Mouse (Mus musculus): ENCODE data around the gene Taar6. TPM values are rescaled to one million over a fixed set of nuclear protein-coding genes. Genes with fewer than 3 reads are reported as not detected.

Gene Taar6
- not detected in 2 replicates for polyA plus RNA-seq (2012; rRNA removed)

GRCm38 (mm10) chr10:23985546-23985945 is at the start of gene Taar6:
Gene Taar6 (minus strand): TSS chr10:23985646.

GRCm38 (mm10) chr10:24026922-24027321 is 41.5 kb upstream of the Taar6 start, which contains the start of gene Taar7d:
Gene Taar7d (plus strand): TSS chr10:24027222.

GRCm38 (mm10) chr10:23999639-24000038 is 14.2 kb upstream of the Taar6 start, which contains the start of gene Taar7b:
Gene Taar7b (plus strand): TSS chr10:23999939.

GRCm38 (mm10) chr10:23993381-23993780 is 7.9 kb upstream of the Taar6 start, which contains the start of gene Taar7a:
Gene Taar7a (minus strand): TSS chr10:23993481.

GRCm38 (mm10) chr10:23970656-23971165 is 14.7 kb downstream of the Taar6 start, which contains the start of gene Taar5:
Gene Taar5 (plus strand): TSS chr10:23970706.

GRCm38 (mm10) chr10:23960444-23960915 is 25.0 kb downstream of the Taar6 start, which contains the start of gene Taar4:
Gene Taar4 (plus strand): TSS chr10:23960494.

GRCm38 (mm10) chr10:23949508-23950005 is 35.9 kb downstream of the Taar6 start, which contains the start of gene Taar3:
Gene Taar3 (plus strand): TSS chr10:23949558.

GRCm38 (mm10) chr10:23938312-23938711 is 47.1 kb downstream of the Taar6 start, which contains the start of gene Taar2:
Gene Taar2 (plus strand): TSS chr10:23938572.

Other genes starting within 250 kb of the Taar6 start
- 3,597 and 5,155 TPM in 2 replicates for gene Rps12, start 198.4 kb downstream of the Taar6 start, polyA plus RNA-seq (2012; rRNA removed)
- gene Slc18b1, start 188.7 kb downstream of the Taar6 start, polyA plus RNA-seq (2012; rRNA removed): 15.1 and 17.1 TPM in 2 replicates
- gene Vnn3, start 134.2 kb downstream of the Taar6 start, polyA plus RNA-seq (2012; rRNA removed): 0.04 TPM in 1 of 2 replicates, not detected in the other
- gene Vnn1, start 91.0 kb downstream of the Taar6 start, polyA plus RNA-seq (2012; rRNA removed): 1.0 and 1.4 TPM in 2 replicates
- not detected in 2 replicates for gene Taar1, start 65.3 kb downstream of the Taar6 start, polyA plus RNA-seq (2012; rRNA removed)
- not detected in 2 replicates for gene Taar2, start 47.1 kb downstream of the Taar6 start, polyA plus RNA-seq (2012; rRNA removed)
- gene Taar3, start 36.1 kb downstream of the Taar6 start, polyA plus RNA-seq (2012; rRNA removed): not detected in 2 replicates
- not detected in 2 replicates for gene Taar4, start 25.2 kb downstream of the Taar6 start, polyA plus RNA-seq (2012; rRNA removed)
- 0.10 TPM in 1 of 2 replicates, not detected in the other for gene Taar5, start 14.9 kb downstream of the Taar6 start, polyA plus RNA-seq (2012; rRNA removed)
- not detected in 2 replicates for gene Taar7a, start 7.8 kb upstream of the Taar6 start, polyA plus RNA-seq (2012; rRNA removed)
- gene Taar7b, start 14.3 kb upstream of the Taar6 start, polyA plus RNA-seq (2012; rRNA removed): not detected in 2 replicates
- gene Taar7d, start 41.6 kb upstream of the Taar6 start, polyA plus RNA-seq (2012; rRNA removed): not detected in 2 replicates
- not detected in 2 replicates for gene Taar7e, start 52.0 kb upstream of the Taar6 start, polyA plus RNA-seq (2012; rRNA removed)
- not detected in 2 replicates for gene Taar7f, start 63.9 kb upstream of the Taar6 start, polyA plus RNA-seq (2012; rRNA removed)
- not detected in 2 replicates for gene Taar8a, start 90.9 kb upstream of the Taar6 start, polyA plus RNA-seq (2012; rRNA removed)
- gene Taar8b, start 106.6 kb upstream of the Taar6 start, polyA plus RNA-seq (2012; rRNA removed): not detected in 2 replicates
- gene Taar8c, start 116.3 kb upstream of the Taar6 start, polyA plus RNA-seq (2012; rRNA removed): not detected in 2 replicates
- gene Taar9, start 123.9 kb upstream of the Taar6 start, polyA plus RNA-seq (2012; rRNA removed): not detected in 2 replicates
- gene Stx7, start 163.7 kb upstream of the Taar6 start, polyA plus RNA-seq (2012; rRNA removed): 37.9 and 67.8 TPM in 2 replicates
- gene Moxd1, start 237.9 kb upstream of the Taar6 start, polyA plus RNA-seq (2012; rRNA removed): 8.5 and 19.2 TPM in 2 replicates